Mouse (Mus musculus): ENCODE data around the gene Preb. TPM values are rescaled to one million over a fixed set of nuclear protein-coding genes. Genes with fewer than 3 reads are reported as not detected.

Gene Preb
- polyA plus RNA-seq, 1 experiment from 2014 or later: 226 TPM

DNA sequence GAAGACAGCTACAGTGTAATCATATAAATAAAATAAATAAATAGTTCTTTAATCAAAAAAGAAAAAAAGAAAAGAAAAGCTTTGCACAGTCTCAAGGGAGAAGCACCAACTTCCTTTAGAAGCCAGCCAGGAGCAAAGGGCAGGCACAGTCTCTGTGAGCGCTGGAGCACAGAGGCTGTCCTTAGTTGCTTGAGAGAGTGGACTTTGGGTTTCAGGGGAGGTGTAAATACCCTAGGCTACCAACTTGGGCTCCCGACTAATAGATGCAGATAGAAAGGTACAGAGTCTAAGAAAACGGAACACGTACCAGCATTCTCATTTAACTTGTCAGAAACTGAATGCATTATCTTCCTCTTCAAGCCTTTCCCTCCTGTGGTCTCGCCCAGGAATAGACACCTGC, 11.5 kb downstream of the Preb start:
- no peak for TF ChIP-seq CTCF (IDR thresholded peaks at IDR 0.05)
- ChIA-PET POLR2A (interaction anchor here (0.6 to 3.7 kb wide), 5 partner anchors 9 to 51 kb away, joined by 3 to 28 read pairs (median 4); partner anchors contain the start of gene Preb), CTCF (interaction anchor here (3.7 kb wide), 1 partner anchor 18 kb away, joined by 12 read pairs; no protein-coding TSS in a partner anchor)

DNA sequence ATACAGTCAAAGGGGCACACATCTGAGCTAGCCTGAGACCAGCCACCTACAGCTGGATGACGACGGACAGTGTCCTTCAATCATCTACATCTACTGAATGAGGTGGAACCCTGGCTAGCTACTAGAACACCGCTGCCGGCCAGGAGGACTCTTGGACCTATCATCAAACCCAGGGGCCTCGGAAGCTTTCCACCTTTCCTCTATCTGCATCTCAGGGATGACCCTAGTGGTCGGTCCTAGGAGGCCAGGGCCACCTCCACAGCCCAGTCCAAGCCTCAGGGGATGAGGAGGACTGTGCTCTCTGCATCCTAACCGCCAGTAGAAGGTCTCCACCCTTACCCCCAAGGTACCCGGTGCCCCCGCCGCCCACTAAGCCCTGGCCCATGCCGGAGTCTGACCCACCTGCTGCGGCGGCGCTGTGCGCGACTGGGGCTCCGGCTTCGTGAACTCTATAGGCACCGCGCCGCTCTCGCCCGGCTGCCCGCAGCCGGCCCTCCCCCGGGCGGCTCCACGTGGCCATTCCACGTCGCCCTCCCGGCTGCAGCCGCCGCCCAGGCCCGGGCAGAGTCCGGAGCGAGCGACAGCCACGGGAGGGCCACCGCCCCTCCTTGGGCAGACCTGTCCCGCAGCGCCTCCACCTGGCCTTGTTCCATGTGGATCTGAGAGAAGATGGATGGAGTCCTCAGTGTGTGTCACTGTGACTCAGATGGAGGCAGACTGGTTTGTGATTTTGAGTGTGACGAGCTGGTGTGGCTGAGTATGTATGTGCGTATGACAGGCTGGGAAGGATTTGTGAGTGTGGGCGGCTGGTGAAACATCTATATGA, 15.0 kb downstream of the Preb start, which contains the start of gene Cgref1:
TSS of gene Cgref1 (minus strand) at position 636 of the 826 bp plus-strand sequence.
- no peak for DNase-seq (ENCODE audit: low read depth, low spot score)
- no peak for ATAC-seq
- POLR2A ChIA-PET: interaction anchor here (1.2 kb wide), 1 partner anchor 11 kb away, joined by 4 read pairs; no protein-coding TSS in a partner anchor
- in situ Hi-C loops (cut with MboI; ENCODE audit: low pct_unique_long_range_greater_than_20kb): no loop called here
- TF ChIP-seq CTCF (IDR thresholded peaks at IDR 0.05): no peak
- CTCF ChIA-PET: interaction anchor here (0.7 to 2.0 kb wide), 4 partner anchors 11 to 59 kb away, joined by 3 to 8 read pairs (median 4); no protein-coding TSS in a partner anchor
- no peaks in the 10 kb centered on the region for H3K27me3 ChIP-seq

More for the DNA sequence above, 11.5 kb downstream of the Preb start:
- ATAC-seq: no peak
- in situ Hi-C loops (cut with MboI; ENCODE audit: low pct_unique_long_range_greater_than_20kb): no loop called here
- H3K27me3 ChIP-seq: no peaks in the 10 kb centered on the region
- no peak for DNase-seq (ENCODE audit: low read depth, low spot score)

DNA sequence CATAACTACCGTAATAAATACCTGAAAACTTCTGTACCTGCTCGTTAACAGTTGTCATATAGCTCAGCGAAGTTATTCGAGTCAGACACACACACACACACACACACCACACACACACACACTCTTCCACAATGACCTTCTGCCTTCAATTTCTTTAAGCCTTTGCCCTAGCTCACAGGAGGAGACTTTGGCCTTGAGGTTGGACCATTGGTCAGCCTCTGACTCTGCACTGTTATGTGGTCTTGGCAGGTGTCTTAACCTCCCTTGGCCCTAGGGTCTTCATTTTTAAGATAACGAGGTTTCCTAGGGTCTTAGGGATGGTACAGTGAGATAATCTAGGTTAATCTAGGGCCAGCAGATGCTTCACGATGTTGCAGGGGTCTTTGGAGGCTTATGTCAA, 15.8 kb downstream of the Preb start:
- no peaks in the 10 kb centered on the region for H3K27me3 ChIP-seq
- no peak for ATAC-seq
- no peak for DNase-seq (ENCODE audit: low read depth, low spot score)
- ChIA-PET POLR2A (interaction anchor here (1.2 kb wide), 1 partner anchor 11 kb away, joined by 4 read pairs; no protein-coding TSS in a partner anchor), CTCF (interaction anchor here (0.7 to 2.6 kb wide), 5 partner anchors 10 to 60 kb away, joined by 3 to 8 read pairs (median 6); no protein-coding TSS in a partner anchor)
- in situ Hi-C loops (cut with MboI; ENCODE audit: low pct_unique_long_range_greater_than_20kb): no loop called here
- TF ChIP-seq CTCF (IDR thresholded peaks at IDR 0.05): no peak

DNA sequence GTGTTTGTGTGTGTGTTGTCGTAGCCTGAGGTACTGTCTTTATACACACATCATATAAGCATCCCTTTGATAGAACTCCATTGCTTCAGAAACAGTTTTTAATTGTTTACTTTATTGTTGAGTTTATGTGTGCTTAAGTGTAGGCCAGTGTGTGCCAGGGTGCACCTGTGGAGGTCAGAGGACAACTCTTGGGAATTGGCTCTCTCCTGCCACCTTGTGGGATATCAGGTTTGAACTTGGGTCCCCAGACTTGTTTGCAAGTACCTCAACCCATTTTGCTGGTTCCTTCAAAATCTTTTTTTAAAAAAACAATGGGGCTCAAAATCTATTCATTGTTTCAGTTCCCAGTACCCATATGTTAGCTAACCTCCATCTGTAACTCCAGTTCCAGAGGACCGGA, 17.2 kb downstream of the Preb start:
- DNase-seq (ENCODE audit: low read depth, low spot score) (no peak), ATAC-seq (no peak)
- in situ Hi-C loops (cut with MboI; ENCODE audit: low pct_unique_long_range_greater_than_20kb): no loop called here
- H3K27me3 ChIP-seq: no peaks in the 10 kb centered on the region
- TF ChIP-seq CTCF (IDR thresholded peaks at IDR 0.05): peak; percentile 55
- CTCF ChIA-PET: interaction anchor here (1.1 to 2.8 kb wide), 5 partner anchors 10 to 69 kb away, joined by 3 to 10 read pairs (median 6); no protein-coding TSS in a partner anchor
- POLR2A ChIA-PET: no interaction called here

DNA sequence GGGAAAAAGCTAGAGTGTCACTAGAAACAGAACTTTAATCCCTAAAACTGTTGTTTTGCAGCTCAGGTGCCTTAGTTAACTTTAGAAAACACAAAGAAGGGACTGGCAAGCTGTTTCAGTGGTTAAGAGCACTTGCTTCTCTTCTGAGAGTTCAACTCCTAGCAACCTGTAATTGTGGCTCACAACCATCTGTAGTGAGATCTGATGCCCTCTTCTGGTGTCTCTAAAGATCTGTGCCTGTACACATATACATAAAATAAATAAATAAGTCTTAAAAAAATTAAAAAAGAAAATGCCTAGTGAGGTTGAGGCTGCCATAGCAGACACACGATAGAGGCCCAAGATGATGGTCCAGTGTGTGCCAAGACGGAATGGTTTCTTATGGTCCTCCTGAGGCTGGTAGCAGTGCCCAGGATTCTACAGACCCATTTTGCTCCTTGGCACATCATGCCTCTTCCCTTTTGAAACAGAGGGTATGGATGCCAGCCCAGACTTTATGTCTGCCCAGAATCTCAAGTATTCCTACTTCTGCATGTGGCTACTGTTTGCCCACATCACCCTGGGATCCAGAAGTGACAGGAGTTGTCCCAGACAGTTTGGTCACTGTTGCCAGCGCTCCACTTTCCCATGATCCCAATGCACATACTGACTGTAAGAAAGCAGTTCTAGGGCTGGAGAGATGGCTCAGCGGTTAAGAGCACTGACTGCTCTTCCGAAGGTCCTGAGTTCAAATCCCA, 25.3 kb downstream of the Preb start:
- in situ Hi-C loops (cut with MboI; ENCODE audit: low pct_unique_long_range_greater_than_20kb): loop anchor here (5.0 kb wide), 1 partner anchor 67 kb away; no protein-coding TSS in a partner anchor
- DNase-seq (ENCODE audit: low read depth, low spot score): no peak
- ChIA-PET POLR2A (no interaction called here), CTCF (interaction anchor here (0.8 to 2.5 kb wide), 5 partner anchors 10 to 70 kb away, joined by 3 to 16 read pairs (median 6); partner anchors contain the start of gene Cgref1)
- no peak for TF ChIP-seq CTCF (IDR thresholded peaks at IDR 0.05)
- no peak for ATAC-seq
- no peaks in the 10 kb centered on the region for H3K27me3 ChIP-seq

DNA sequence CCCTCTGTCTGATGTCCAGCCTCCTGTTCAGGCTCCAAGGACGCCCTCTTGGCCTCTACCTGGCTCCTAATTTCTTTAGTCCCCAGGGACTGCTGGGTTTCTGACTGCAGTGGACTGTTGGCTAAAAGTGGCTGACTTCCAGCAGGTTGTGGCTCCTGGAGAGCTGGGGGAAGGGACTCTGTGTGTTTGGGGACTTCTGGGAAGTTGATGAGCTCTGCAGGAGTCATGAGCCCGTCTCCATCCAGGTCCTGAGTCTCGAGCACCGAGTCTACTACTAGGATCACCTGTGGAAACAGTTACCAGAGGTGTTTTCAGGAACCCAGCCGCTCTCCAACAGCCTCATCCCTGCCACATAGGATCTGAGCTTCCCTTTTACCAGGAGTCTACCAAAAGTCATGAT, 26.5 kb downstream of the Preb start:
- in situ Hi-C loops (cut with MboI; ENCODE audit: low pct_unique_long_range_greater_than_20kb): loop anchor here (5.0 kb wide), 1 partner anchor 69 kb away; no protein-coding TSS in a partner anchor
- TF ChIP-seq CTCF (IDR thresholded peaks at IDR 0.05): no peak
- DNase-seq (ENCODE audit: low read depth, low spot score): no peak
- no peaks in the 10 kb centered on the region for H3K27me3 ChIP-seq
- CTCF ChIA-PET: interaction anchor here (1.0 to 2.5 kb wide), 9 partner anchors 8 to 71 kb away, joined by 3 to 16 read pairs (median 5); partner anchors contain the start of gene Preb
- no peak for ATAC-seq
- POLR2A ChIA-PET: no interaction called here

DNA sequence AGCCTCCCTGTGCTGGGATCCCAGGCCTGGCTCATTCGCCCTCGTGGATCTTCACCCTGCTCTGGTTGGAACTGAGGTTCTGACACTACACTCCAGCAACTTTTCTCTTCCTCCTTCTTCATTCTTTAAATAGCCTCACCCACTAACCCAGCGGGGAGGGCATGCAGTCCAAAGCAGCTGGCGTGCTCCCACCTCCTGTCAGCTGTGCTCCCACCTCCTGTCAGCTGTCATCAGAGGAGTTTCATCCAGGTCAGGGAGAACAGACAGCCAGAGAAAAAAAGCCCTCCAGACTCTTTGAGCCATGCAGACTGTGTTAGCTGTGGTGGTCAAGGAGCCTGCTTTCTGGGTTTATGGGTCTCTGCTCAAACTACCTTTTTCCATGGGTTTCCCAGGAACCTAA, 28.8 kb downstream of the Preb start:
- no peaks in the 10 kb centered on the region for H3K27me3 ChIP-seq
- ATAC-seq (no peak), DNase-seq (ENCODE audit: low read depth, low spot score) (no peak)
- no peak for TF ChIP-seq CTCF (IDR thresholded peaks at IDR 0.05)
- in situ Hi-C loops (cut with MboI; ENCODE audit: low pct_unique_long_range_greater_than_20kb): loop anchor here (5.0 kb wide), 1 partner anchor 71 kb away; no protein-coding TSS in a partner anchor
- ChIA-PET CTCF (interaction anchor here (0.7 to 3.2 kb wide), 7 partner anchors 14 to 73 kb away, joined by 3 to 26 read pairs (median 4); no protein-coding TSS in a partner anchor), POLR2A (no interaction called here)

DNA sequence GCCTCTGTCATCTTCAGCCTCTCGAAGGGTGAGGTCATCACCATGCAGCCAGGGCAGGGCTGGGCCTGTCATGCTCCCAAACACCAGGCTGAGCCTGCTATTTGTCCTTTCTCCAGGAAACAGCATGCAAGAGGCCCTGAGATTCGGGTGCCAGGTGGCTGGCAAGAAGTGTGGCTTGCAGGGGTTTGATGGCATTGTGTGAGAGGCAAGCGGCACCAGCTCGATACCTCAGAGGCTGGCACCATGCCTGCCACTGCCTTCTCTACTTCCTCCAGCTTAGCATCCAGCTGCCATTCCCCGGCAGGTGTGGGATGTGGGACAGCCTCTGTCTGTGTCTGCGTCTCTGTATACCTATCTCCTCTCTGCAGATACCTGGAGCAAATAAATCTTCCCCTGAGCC, 29.3 kb downstream of the Preb start:
- DNase-seq (ENCODE audit: low read depth, low spot score) (no peak), ATAC-seq (no peak)
- H3K27me3 ChIP-seq: no peaks in the 10 kb centered on the region
- POLR2A ChIA-PET: no interaction called here
- in situ Hi-C loops (cut with MboI; ENCODE audit: low pct_unique_long_range_greater_than_20kb): loop anchor here (5.0 kb wide), 1 partner anchor 71 kb away; no protein-coding TSS in a partner anchor
- TF ChIP-seq CTCF (IDR thresholded peaks at IDR 0.05): no peak
- CTCF ChIA-PET: interaction anchor here (0.9 to 3.2 kb wide), 7 partner anchors 14 to 73 kb away, joined by 3 to 26 read pairs (median 4); no protein-coding TSS in a partner anchor

DNA sequence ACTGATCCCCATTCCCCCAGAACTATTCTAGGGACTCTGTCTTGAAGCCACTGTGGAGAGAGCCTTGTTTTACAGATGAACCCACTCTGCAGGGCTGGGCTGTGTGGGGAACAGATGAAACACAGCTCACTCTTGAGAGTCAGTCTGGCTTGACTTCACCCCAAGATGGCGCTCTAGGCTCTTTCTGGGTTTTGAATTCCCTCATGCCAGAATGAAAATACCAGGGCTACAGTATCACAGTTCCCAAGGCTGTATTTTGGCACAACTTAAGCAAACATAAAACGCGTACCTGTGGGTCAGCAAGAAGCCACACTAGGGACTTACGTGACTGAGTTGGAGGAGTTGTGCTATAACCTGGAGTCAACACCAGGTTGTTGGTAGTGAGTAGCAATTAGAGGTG, 30.0 kb downstream of the Preb start:
- H3K27me3 ChIP-seq: no peaks in the 10 kb centered on the region
- CTCF ChIA-PET: interaction anchor here (0.7 to 3.2 kb wide), 23 partner anchors 9 to 129 kb away, joined by 3 to 26 read pairs (median 5); partner anchors contain the start of genes Khk and Preb
- ATAC-seq (no peak), DNase-seq (ENCODE audit: low read depth, low spot score) (no peak)
- in situ Hi-C loops (cut with MboI; ENCODE audit: low pct_unique_long_range_greater_than_20kb): loop anchor here (5.0 kb wide), 1 partner anchor 72 kb away; no protein-coding TSS in a partner anchor
- TF ChIP-seq CTCF (IDR thresholded peaks at IDR 0.05): peak; percentile 95
- POLR2A ChIA-PET: no interaction called here
